Mouse (Mus musculus): Measurements from ENCODE around the gene Amph. TPM values are rescaled to one million over a fixed set of nuclear protein-coding genes. Genes with fewer than 3 reads are reported as not detected.

Gene Amph
- total and polyA plus RNA-seq, 3 experiments: not detected

DNA sequence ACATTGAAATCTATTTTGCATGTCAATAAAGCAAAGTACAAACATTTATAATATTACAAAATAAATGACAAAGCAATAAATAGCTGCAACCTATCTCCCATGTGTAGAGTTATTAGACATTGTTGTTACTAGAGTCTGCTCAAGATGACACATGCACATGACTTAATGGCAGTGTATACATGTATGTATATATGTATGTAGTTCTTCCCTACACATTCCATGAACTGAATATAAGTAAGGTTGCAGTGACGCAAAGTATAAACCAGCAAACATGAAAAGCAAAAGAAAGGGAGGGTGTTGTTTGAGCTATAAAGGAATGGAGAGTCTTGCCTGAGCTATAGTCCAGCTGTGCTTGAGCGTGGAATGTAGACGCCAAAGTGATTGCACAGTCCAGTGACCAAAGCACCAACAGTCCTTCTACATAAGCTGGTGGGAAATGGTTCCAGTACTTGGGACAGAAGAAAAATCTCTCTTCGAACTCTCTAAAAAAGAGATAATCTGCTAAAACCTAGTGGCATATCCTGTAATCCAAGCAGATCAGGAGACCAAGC, 66.9 kb downstream of the Amph start:
- H3K4me3 ChIP-seq (ENCODE audit: control insufficient read depth in 1 of 2, insufficient read depth in 1 of 2, low read depth in 2 of 2, low read length in 2 of 2): no peak overlapping the region
- no peak for DNase-seq (ENCODE audit: low read depth, low spot score)
- TF ChIP-seq CHD2 (IDR thresholded peaks at IDR 0.05; ENCODE audit: low read length) (no peak), ZNF384 (IDR thresholded peaks at IDR 0.05; ENCODE audit: low read depth, low read length) (no peak), ELF1 (IDR thresholded peaks at IDR 0.05; ENCODE audit: low read depth, low read length) (no peak), MAFK (IDR thresholded peaks at IDR 0.05; ENCODE audit: borderline replicate concordance, low read depth, low read length) (no peak), MAZ (IDR thresholded peaks at IDR 0.05; ENCODE audit: low read depth, low read length) (no peak), BHLHE40 (IDR thresholded peaks at IDR 0.05; ENCODE audit: borderline replicate concordance, low read depth, low read length) (no peak), JUND (IDR thresholded peaks at IDR 0.05; ENCODE audit: low read depth, low read length) (no peak)

DNA sequence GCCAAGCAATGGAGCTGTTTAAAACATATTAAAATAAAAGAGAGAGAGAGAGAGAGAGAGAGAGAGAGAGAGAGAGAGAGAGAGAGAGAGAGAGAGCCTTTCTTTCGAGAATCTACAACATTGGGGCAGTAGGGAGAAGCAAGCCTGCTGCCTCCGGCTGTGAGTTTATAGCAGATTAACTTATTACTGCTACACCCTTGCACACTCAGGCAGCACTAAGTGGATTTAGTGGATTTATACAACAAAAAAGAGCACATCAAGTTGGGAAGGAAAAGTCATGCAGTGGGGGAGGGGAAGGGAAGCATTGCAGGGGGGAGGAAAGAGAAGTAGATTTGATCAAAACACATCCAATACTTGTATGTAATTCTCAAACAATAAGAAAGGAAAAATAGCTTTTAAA, 73.5 kb downstream of the Amph start:
- Histone ChIP-seq H3K4me3 (ENCODE audit: control insufficient read depth in 1 of 2, insufficient read depth in 1 of 2, low read depth in 2 of 2, low read length in 2 of 2) (no peak overlapping the region), H3K4me1 (ENCODE audit: control insufficient read depth in 1 of 2, insufficient read depth in 2 of 2, low read length in 2 of 2) (no peaks in the 10 kb centered on the region), H3K27ac (ENCODE audit: control insufficient read depth, low read depth, low read length) (no peak overlapping the region), H3K27me3 (ENCODE audit: control insufficient read depth in 1 of 2, insufficient read depth in 2 of 2, low read length in 2 of 2) (no peaks in the 10 kb centered on the region), H3K79me2 (ENCODE audit: control insufficient read depth, insufficient read depth, low read length, poor library complexity) (no peaks in the 10 kb centered on the region), H3K9ac (ENCODE audit: control insufficient read depth, low read depth, low read length, poor library complexity, severe bottlenecking) (no peak overlapping the region), H3K9me3 (replicated peaks; ENCODE audit: insufficient read depth, low read length) (no peaks in the 10 kb centered on the region), H3K36me3 (ENCODE audit: control insufficient read depth in 1 of 2, insufficient read depth in 2 of 2, low read length in 2 of 2) (no peaks in the 10 kb centered on the region)
- no peak for TF ChIP-seq UBTF (IDR thresholded peaks at IDR 0.05; ENCODE audit: borderline replicate concordance, insufficient read depth, low read depth, low read length)
- no peak for TF ChIP-seq MAX (IDR thresholded peaks at IDR 0.05; ENCODE audit: low read length)
- no peak for TF ChIP-seq BHLHE40 (IDR thresholded peaks at IDR 0.05; ENCODE audit: borderline replicate concordance, low read depth, low read length)
- no peak for TF ChIP-seq KAT2A (conservative IDR thresholded peaks at IDR 0.05; ENCODE audit: low read depth, low read length)
- DNase-seq (ENCODE audit: low read depth, low spot score): no peak

More for the DNA sequence above, 66.9 kb downstream of the Amph start:
- H3K27ac ChIP-seq (ENCODE audit: control insufficient read depth, low read depth, low read length): no peak overlapping the region
- H3K36me3 ChIP-seq (ENCODE audit: control insufficient read depth in 1 of 2, insufficient read depth in 2 of 2, low read length in 2 of 2): no peaks in the 10 kb centered on the region
- H3K4me1 ChIP-seq (ENCODE audit: control insufficient read depth in 1 of 2, insufficient read depth in 2 of 2, low read length in 2 of 2): no peaks in the 10 kb centered on the region
- no peaks in the 10 kb centered on the region for H3K9me3 ChIP-seq (replicated peaks; ENCODE audit: insufficient read depth, low read length)
- H3K9ac ChIP-seq (ENCODE audit: control insufficient read depth, low read depth, low read length, poor library complexity, severe bottlenecking): no peak overlapping the region
- no peaks in the 10 kb centered on the region for H3K27me3 ChIP-seq (ENCODE audit: control insufficient read depth in 1 of 2, insufficient read depth in 2 of 2, low read length in 2 of 2)
- no peaks in the 10 kb centered on the region for H3K79me2 ChIP-seq (ENCODE audit: control insufficient read depth, insufficient read depth, low read length, poor library complexity)

DNA sequence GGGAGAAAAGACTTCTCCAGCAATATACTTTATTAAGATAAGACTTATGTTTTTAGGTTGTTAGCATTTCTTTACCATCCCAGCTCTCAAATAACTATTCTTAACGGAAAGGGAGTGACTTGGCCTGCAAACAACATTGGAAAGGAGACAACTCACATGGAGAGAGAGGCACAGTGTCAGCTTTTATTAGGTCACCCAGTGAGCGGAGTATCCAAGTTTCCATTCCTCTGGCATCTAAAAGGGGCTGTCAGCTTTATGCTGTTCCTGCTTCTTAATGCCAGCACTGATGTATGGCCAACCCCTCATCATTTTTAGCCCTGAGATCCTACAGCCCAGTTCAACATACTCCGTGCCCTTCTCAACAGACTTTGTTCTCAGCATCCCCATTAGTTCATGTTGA, 74.3 kb downstream of the Amph start:
- Histone ChIP-seq H3K4me3 (ENCODE audit: control insufficient read depth in 1 of 2, insufficient read depth in 1 of 2, low read depth in 2 of 2, low read length in 2 of 2) (no peak overlapping the region), H3K79me2 (ENCODE audit: control insufficient read depth, insufficient read depth, low read length, poor library complexity) (no peaks in the 10 kb centered on the region), H3K9ac (ENCODE audit: control insufficient read depth, low read depth, low read length, poor library complexity, severe bottlenecking) (no peak overlapping the region), H3K4me1 (ENCODE audit: control insufficient read depth in 1 of 2, insufficient read depth in 2 of 2, low read length in 2 of 2) (no peaks in the 10 kb centered on the region), H3K36me3 (ENCODE audit: control insufficient read depth in 1 of 2, insufficient read depth in 2 of 2, low read length in 2 of 2) (no peaks in the 10 kb centered on the region), H3K9me3 (replicated peaks; ENCODE audit: insufficient read depth, low read length) (no peaks in the 10 kb centered on the region), H3K27ac (ENCODE audit: control insufficient read depth, low read depth, low read length) (no peak overlapping the region), H3K27me3 (ENCODE audit: control insufficient read depth in 1 of 2, insufficient read depth in 2 of 2, low read length in 2 of 2) (no peaks in the 10 kb centered on the region)
- TF ChIP-seq E2F4 (IDR thresholded peaks at IDR 0.05; ENCODE audit: borderline replicate concordance, low read depth, low read length) (no peak), JUND (IDR thresholded peaks at IDR 0.05; ENCODE audit: low read depth, low read length) (no peak), MYC (IDR thresholded peaks at IDR 0.05; ENCODE audit: low read depth, low read length) (no peak), ZKSCAN1 (IDR thresholded peaks at IDR 0.05; ENCODE audit: low read depth, low read length) (no peak), MEF2A (IDR thresholded peaks at IDR 0.05; ENCODE audit: extremely low read depth, insufficient replicate concordance, low read depth, low read length, poor library complexity, severe bottlenecking) (no peak), POLR2AphosphoS2 (IDR thresholded peaks at IDR 0.05; ENCODE audit: low read length) (no peak), GATA1 (IDR thresholded peaks at IDR 0.05; ENCODE audit: low read depth, low read length) (no peak), POLR2A (IDR thresholded peaks at IDR 0.05; ENCODE audit: control insufficient read depth in 1 of 2, insufficient read depth in 1 of 2, low read depth in 1 of 2, low read length in 2 of 2, poor library complexity in 1 of 2) (no peak), EP300 (IDR thresholded peaks at IDR 0.05; ENCODE audit: low read depth in 1 of 2, low read length in 2 of 2) (no peak), MAZ (IDR thresholded peaks at IDR 0.05; ENCODE audit: low read depth, low read length) (no peak), NELFE (IDR thresholded peaks at IDR 0.05; ENCODE audit: low read depth, low read length) (no peak), CTCF (IDR thresholded peaks at IDR 0.05 in 2 of 3, conservative IDR thresholded peaks at IDR 0.05 in 1 of 3; ENCODE audit: control insufficient read depth in 1 of 3, insufficient read depth in 1 of 3, low read depth in 2 of 3, low read length in 3 of 3, poor library complexity in 1 of 3, severe bottlenecking in 1 of 3) (no peak), ZMIZ1 (IDR thresholded peaks at IDR 0.05; ENCODE audit: low read depth, low read length) (no peak)
- DNase-seq (ENCODE audit: low read depth, low spot score): no peak
